Mouse (Mus musculus): ENCODE results near the gene Kdelr2. TPM values are rescaled to one million over a fixed set of nuclear protein-coding genes. Genes with fewer than 3 reads are reported as not detected.

Gene Kdelr2
- polyA plus RNA-seq, 2 experiments: 189 to 493 TPM

DNA sequence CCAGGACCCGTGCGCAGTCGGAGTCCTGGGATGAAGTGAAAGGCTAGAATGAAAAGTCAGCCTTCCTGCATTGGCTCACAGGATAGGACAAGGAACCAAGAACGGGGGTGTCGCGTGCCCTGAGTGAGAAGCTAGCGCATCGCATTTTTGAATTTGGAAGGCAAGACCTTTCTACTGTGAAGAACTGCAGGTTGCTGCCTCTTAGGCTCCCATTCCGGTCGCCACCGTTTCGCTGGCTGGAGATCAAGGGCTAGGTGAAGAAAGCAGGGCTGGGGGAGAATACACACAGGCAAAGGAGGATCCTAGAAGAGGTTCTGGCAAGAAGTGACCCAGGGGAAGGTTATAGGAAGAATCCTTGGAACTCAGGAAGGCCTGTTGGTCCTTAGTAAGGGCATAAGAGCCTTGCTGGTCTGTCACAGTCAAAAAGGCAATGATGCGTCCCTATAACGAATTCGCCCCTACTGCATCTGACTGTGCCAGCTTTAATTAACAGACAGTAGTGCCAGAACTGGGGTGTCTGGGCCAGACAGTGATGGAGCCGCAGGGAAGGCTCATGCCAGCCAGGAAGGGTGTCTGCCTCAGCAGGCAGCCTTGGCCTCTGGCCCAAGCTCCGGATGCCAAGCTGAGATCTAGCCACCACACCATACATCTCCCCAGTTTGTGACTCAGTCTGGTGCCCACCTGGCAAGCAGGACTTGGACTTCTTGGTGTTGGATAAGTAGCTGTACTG lies 33.1 kb upstream of the Kdelr2 start:
- Histone ChIP-seq H3K4me3 (replicated peaks; ENCODE audit: low read length) (peak overlapping the region; percentile 18), H3K27me3 (ENCODE audit: control insufficient read depth, insufficient read depth, low read length) (peaks cover 91% of the 10 kb centered on the region), H3K4me2 (replicated peaks; ENCODE audit: low read depth, low read length, severe bottlenecking) (no peak overlapping the region), H3K9ac (ENCODE audit: low read depth, low read length, severe bottlenecking) (no peak overlapping the region), H3K4me1 (ENCODE audit: control insufficient read depth, insufficient read depth, low read length) (no peaks in the 10 kb centered on the region), H3K9me3 (ENCODE audit: control insufficient read depth, low read length) (no peaks in the 10 kb centered on the region), H3K27ac (replicated peaks; ENCODE audit: low read depth, low read length) (no peak overlapping the region), H3K36me3 (ENCODE audit: control insufficient read depth, insufficient read depth, low read length) (no peaks in the 10 kb centered on the region)
- ATAC-seq (ENCODE audit: low FRiP score, low read depth) (no peak), DNase-seq (ENCODE audit: low spot score) (no peak)
- TF ChIP-seq POLR2A (IDR thresholded peaks at IDR 0.05; ENCODE audit: borderline replicate concordance, extremely low read depth, insufficient read depth, insufficient read length): no peak
- 32% methylated on average over 17 of the region's 17 CpGs for WGBS

DNA sequence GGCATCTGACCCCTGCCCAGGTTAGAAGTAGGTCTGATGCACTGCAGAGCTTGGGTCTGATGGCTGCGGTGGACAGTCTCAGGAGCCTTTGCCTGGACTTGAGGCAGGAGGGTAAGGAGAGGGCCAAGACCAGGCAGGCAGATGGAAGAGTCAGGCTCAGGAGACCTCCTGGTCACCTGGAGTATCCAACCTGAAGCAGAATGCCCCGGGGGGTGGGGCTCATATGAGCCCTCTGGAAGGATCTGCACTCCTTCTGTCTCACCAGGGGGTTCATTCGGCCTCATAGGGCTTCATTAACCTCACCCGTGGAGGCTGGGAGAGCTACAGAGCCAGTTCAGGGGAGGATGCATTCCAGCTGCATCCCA lies 32.5 kb upstream of the Kdelr2 start:
- WGBS: 48% methylated on average over 3 of the region's 4 CpGs
- Histone ChIP-seq H3K9ac (ENCODE audit: low read depth, low read length, severe bottlenecking) (no peak overlapping the region), H3K27me3 (ENCODE audit: control insufficient read depth, insufficient read depth, low read length) (peaks cover 88% of the 10 kb centered on the region), H3K36me3 (ENCODE audit: control insufficient read depth, insufficient read depth, low read length) (no peaks in the 10 kb centered on the region), H3K4me2 (replicated peaks; ENCODE audit: low read depth, low read length, severe bottlenecking) (no peak overlapping the region), H3K4me3 (replicated peaks; ENCODE audit: low read length) (no peak overlapping the region), H3K4me1 (ENCODE audit: control insufficient read depth, insufficient read depth, low read length) (no peaks in the 10 kb centered on the region), H3K27ac (replicated peaks; ENCODE audit: low read depth, low read length) (no peak overlapping the region), H3K9me3 (ENCODE audit: control insufficient read depth, low read length) (no peaks in the 10 kb centered on the region)
- DNase-seq (ENCODE audit: low spot score): no peak
- no peak for TF ChIP-seq POLR2A (IDR thresholded peaks at IDR 0.05; ENCODE audit: borderline replicate concordance, extremely low read depth, insufficient read depth, insufficient read length)
- no peak for ATAC-seq (ENCODE audit: low FRiP score, low read depth)

DNA sequence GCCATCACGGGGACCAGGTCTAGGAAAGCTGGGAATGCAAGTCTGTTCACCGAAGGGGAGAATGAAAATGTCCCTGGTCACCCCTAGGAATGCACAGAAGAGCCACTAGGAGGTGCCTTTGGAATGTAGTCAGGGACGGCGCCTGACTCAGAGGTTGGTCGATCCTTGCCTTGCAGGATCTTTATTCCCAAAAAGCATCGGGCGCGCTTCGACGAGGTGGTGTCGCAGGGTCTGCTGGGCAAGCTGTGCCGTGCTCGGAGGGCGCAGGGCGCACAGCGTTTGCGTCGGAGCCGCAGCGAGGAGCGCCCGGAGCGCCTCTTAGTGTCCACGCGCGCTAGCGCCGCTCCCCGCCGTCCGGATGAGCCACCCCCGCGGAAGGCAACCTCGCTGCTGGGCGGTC lies 30.8 kb upstream of the Kdelr2 start:
- peaks cover 78% of the 10 kb centered on the region for H3K27me3 ChIP-seq (ENCODE audit: control insufficient read depth, insufficient read depth, low read length)
- H3K36me3 ChIP-seq (ENCODE audit: control insufficient read depth, insufficient read depth, low read length): no peaks in the 10 kb centered on the region
- H3K9me3 ChIP-seq (ENCODE audit: control insufficient read depth, low read length): no peaks in the 10 kb centered on the region
- TF ChIP-seq POLR2A (IDR thresholded peaks at IDR 0.05; ENCODE audit: borderline replicate concordance, extremely low read depth, insufficient read depth, insufficient read length): no peak
- 2% methylated on average over 34 of the region's 35 CpGs for WGBS
- ATAC-seq (ENCODE audit: low FRiP score, low read depth): no peak
- no peak overlapping the region for H3K27ac ChIP-seq (replicated peaks; ENCODE audit: low read depth, low read length)
- DNase-seq (ENCODE audit: low spot score): no peak
- 0 out of 2 replicates have a peak overlapping the region, but pooled peaks have one; percentile 25 for H3K9ac ChIP-seq (ENCODE audit: low read depth, low read length, severe bottlenecking)
- H3K4me1 ChIP-seq (ENCODE audit: control insufficient read depth, insufficient read depth, low read length): no peaks in the 10 kb centered on the region
- peak overlapping the region; percentile 56 for H3K4me2 ChIP-seq (replicated peaks; ENCODE audit: low read depth, low read length, severe bottlenecking)
- H3K4me3 ChIP-seq (replicated peaks; ENCODE audit: low read length): peak overlapping the region; percentile 27

DNA sequence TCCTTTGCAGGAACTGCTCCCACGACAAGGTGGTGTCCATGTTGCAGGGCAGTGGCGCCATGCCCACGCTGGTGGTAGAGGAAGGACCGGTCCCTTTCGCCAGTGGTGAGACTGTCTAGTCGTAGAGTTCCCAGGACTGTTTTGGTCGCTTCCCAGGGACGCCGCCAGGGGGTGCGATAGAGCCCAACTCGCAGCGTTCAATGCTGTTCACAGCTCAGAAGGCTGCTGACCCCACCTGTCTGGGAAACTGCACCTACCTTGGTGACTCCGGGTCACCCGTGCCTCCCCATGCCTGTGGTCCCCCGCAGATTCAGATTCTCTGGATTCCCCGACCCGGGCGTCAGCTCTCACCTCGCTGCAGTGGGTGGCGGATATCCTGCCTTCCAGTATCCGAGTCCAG lies 28.4 kb upstream of the Kdelr2 start:
- peak; percentile 38 for DNase-seq (ENCODE audit: low spot score)
- WGBS: 10% methylated on average over 21 of the region's 21 CpGs
- no peak for TF ChIP-seq POLR2A (IDR thresholded peaks at IDR 0.05; ENCODE audit: borderline replicate concordance, extremely low read depth, insufficient read depth, insufficient read length)
- no peak for ATAC-seq (ENCODE audit: low FRiP score, low read depth)
- H3K27me3 ChIP-seq (ENCODE audit: control insufficient read depth, insufficient read depth, low read length): peaks cover 54% of the 10 kb centered on the region
- no peak overlapping the region for H3K9ac ChIP-seq (ENCODE audit: low read depth, low read length, severe bottlenecking)
- no peak overlapping the region for H3K27ac ChIP-seq (replicated peaks; ENCODE audit: low read depth, low read length)
- H3K4me3 ChIP-seq (replicated peaks; ENCODE audit: low read length): no peak overlapping the region; the same call in 1 of the 2 replicates
- no peaks in the 10 kb centered on the region for H3K36me3 ChIP-seq (ENCODE audit: control insufficient read depth, insufficient read depth, low read length)
- no peaks in the 10 kb centered on the region for H3K9me3 ChIP-seq (ENCODE audit: control insufficient read depth, low read length)
- no peaks in the 10 kb centered on the region for H3K4me1 ChIP-seq (ENCODE audit: control insufficient read depth, insufficient read depth, low read length)
- peak overlapping the region; percentile 28 for H3K4me2 ChIP-seq (replicated peaks; ENCODE audit: low read depth, low read length, severe bottlenecking)

DNA sequence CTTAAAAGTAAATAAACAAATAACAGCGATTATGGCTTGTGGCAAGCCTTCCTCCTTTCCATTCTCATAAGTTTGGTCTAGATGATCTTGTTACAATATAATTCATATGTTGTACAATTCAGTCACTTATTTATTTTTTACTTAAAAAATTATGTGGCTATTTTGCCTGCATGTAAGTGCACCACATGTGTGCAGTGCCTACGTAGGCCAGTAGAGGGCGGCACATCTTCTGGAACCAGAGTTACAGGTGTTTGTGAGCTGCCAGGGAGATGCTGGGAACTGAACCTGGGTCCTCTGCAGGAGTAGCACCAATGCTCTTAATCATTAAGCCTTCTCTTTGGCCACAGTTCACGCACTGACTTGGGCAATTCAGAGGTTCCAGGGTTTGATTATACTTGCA lies 27.5 kb upstream of the Kdelr2 start:
- H3K27ac ChIP-seq (replicated peaks; ENCODE audit: low read depth, low read length): no peak overlapping the region
- H3K9me3 ChIP-seq (ENCODE audit: control insufficient read depth, low read length): no peaks in the 10 kb centered on the region
- no peak overlapping the region for H3K9ac ChIP-seq (ENCODE audit: low read depth, low read length, severe bottlenecking)
- TF ChIP-seq POLR2A (IDR thresholded peaks at IDR 0.05; ENCODE audit: borderline replicate concordance, extremely low read depth, insufficient read depth, insufficient read length): no peak
- 88% methylated on average over 4 of the region's 4 CpGs for WGBS
- H3K36me3 ChIP-seq (ENCODE audit: control insufficient read depth, insufficient read depth, low read length): no peaks in the 10 kb centered on the region
- no peaks in the 10 kb centered on the region for H3K4me1 ChIP-seq (ENCODE audit: control insufficient read depth, insufficient read depth, low read length)
- H3K27me3 ChIP-seq (ENCODE audit: control insufficient read depth, insufficient read depth, low read length): peaks cover 45% of the 10 kb centered on the region
- ATAC-seq (ENCODE audit: low FRiP score, low read depth) (no peak), DNase-seq (ENCODE audit: low spot score) (no peak)
- H3K4me3 ChIP-seq (replicated peaks; ENCODE audit: low read length): no peak overlapping the region
- H3K4me2 ChIP-seq (replicated peaks; ENCODE audit: low read depth, low read length, severe bottlenecking): no peak overlapping the region

All from limb, embryonic 14.5 days (tissue).